Mouse (Mus musculus) leukemia stem cell, adult 10-12 weeks (primary cell): ENCODE results near the gene Hyal4. TPM values are rescaled to one million over a fixed set of nuclear protein-coding genes. Genes with fewer than 3 reads are reported as not detected.

Experiments
- polyA plus RNA-seq: library from polyadenylated mRNA; stranded (reverse); fragments of >175 nt; gene quantifications from 2 replicates; pipeline ENCODE4 v1.2.3, GENCODE M21; 2012; ENCODE audit warnings: low replicate concordance

Hyal4 gene
- polyA plus RNA-seq = not detected in 2 replicates

DNA sequence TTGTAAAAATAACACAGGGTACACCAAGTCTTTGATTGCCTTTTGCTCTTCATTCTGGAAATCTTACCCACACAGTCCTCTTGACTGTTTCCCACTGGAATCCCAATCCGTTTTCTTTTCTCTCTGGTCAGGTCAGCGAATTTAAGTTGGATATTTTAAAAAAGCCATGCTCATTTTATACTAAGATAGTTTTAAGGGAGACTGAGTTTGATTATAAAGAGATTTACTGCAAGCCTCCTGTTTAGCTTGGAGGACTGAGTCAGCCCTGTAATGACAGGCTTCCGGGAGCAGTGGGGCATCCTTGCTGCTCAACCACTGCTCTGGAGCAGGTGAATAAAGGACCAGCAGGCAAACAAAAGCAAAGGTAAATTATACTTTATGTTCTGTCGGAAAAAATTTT, at the start of gene Hyal4:
Gene Hyal4 (plus strand): TSS at position 301 of the 400 bp plus-strand sequence.

DNA sequence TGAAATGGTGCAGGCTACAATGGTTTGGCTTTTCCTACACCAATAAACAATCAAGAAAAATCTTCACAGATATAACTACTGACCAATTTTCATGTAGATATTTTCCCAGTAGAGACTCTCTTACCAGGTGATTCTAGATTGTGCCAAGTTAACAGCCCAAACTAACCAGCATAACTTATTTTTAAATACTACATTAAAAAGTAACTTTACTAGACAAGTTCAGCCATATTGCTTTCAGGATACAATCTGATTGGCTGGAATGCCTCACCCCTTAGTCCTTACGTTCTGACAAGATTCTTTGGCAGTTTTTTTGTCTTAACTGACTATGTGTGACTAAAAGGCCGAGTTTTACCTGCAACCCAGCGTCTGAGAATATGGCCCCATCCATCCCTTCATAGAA, 15.2 kb upstream of the Hyal4 start, which contains the start of gene Hyal6:
Gene Hyal6 (plus strand): TSS at position 301 of the 400 bp plus-strand sequence.

DNA sequence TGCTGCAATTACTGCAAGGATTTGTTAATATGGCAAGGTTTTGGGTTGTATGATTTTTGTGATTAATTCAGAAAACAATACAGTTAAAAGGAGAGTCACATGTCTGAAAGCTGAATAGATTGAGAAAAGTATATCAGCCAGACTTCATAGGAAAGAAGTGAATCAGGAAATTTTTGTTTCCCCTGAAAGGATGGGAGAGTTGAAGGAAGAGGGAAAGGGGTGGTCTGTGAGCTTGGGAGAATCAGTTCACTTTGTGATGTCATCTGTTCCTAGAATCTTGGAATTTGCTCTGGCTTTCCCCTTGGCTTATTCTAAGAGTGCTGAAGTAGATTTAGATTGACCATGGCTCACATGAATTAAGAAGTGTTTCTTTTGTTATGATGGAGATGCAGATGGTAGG, 42.8 kb downstream of the Hyal4 start, which contains the start of gene Spam1:
Gene Spam1 (plus strand): TSS at position 301 of the 400 bp plus-strand sequence.

Other genes with a start within 250 kb of the Hyal4 start
- not detected in 2 replicates for gene Iqub, start 233.3 kb upstream of the Hyal4 start, polyA plus RNA-seq
- gene Ndufa5, start 220.3 kb upstream of the Hyal4 start, polyA plus RNA-seq = 1.9 and 3.1 TPM in 2 replicates
- gene Asb15, start 220.2 kb upstream of the Hyal4 start, polyA plus RNA-seq = not detected in 2 replicates
- gene Lmod2, start 150.6 kb upstream of the Hyal4 start, polyA plus RNA-seq = not detected in 2 replicates
- gene Wasl, start 83.3 kb upstream of the Hyal4 start, polyA plus RNA-seq = 22.8 and 31.8 TPM in 2 replicates
- gene Hyal6, start 15.1 kb upstream of the Hyal4 start, polyA plus RNA-seq = not detected in 2 replicates
- not detected in 2 replicates for gene Spam1, start 42.9 kb downstream of the Hyal4 start, polyA plus RNA-seq
- not detected in 2 replicates for gene Hyal5, start 109.7 kb downstream of the Hyal4 start, polyA plus RNA-seq
- gene Tmem229a, start 208.0 kb downstream of the Hyal4 start, polyA plus RNA-seq = 0.06 and 0.19 TPM in 2 replicates